Mouse (Mus musculus) embryonic fibroblast, embryonic 13.5 days (primary cell): ENCODE results near the gene B4galnt1.

Experiments
- CTCF ChIP-seq: IDR thresholded peaks from 2 replicates; pipeline ENCODE4 v1.5.1; 2011; ENCODE audit warnings: mild to moderate bottlenecking, control low read depth, low read length, moderate library complexity, borderline replicate concordance; ENCODE audit not compliant: insufficient read depth
- POLR2A ChIP-seq: IDR thresholded peaks from 2 replicates; pipeline ENCODE4 v1.6.1; 2011; ENCODE audit warnings: low read depth, mild to moderate bottlenecking, control low read depth, low read length, moderate library complexity

DNA sequence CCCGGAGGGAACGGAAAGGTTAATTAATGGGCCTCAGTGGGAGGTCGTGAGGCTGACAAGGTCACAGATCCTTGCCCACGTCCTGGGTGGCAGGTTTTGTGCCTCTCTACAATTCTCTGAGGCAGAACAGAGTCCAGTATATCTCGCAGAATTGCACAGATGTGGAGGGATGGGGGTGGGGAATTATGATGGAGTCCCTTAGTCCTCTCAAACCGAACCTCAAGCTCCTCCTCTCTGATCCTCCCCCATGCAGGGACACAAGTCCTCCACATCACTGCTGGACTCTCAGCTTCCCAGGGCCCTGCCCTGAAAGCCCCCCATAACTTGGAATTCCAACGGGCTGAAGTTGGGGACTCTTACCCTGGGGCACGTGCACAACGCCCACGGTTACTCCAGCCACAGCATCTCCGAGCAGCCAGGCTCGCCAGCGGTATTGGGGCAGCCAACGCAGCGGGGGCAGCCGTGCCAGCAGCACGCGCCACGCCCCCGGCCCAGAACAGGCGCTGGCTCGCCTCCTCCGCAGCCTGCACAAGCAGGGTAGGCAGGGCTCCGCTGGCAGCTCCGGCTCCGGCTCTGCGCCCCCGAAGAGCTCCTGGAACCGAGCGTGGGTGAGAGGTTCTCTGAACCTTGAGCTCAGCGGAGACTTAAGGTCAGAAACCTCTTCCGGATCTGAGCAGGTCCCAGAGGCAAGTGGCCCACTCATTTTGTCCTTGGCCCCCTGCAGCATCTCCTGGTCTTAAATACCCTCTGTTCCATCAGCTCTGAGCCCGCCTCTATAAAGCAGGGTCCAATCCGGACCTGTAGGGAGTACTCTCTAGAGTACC, 15.1 kb downstream of the B4galnt1 start, which contains the start of gene Slc26a10:
- TF ChIP-seq CTCF (no peak), POLR2A (no peak)
